ENCODE assay signal across 33 mouse cellular contexts in genomic region chr7:45027761-45028160, GRCm38 (mm10).
"Had no signal": no experiment of that assay in that cellular context is flagged by ENCODE, and none has a peak within 500 bp of the region (broad histone marks: within the 10 kb centered on the region; RNA-seq: fewer than 3 reads in every experiment).

No protein-coding gene starts in this region.

- H3K9ac ChIP-seq: heart, embryonic 12.5 days; heart, embryonic 13.5 days; heart, embryonic 15.5 days; hindbrain, embryonic 12.5 days; hindbrain, embryonic 13.5 days; hindbrain, embryonic 14.5 days; hindbrain, embryonic 15.5 days; intestine, embryonic 15.5 days; kidney, embryonic 15.5 days had no signal

- H3K4me1 ChIP-seq: heart, embryonic 13.5 days; heart, embryonic 15.5 days; kidney, embryonic 15.5 days had no signal

- H3K9me3 ChIP-seq: heart, embryonic 12.5 days; heart, embryonic 13.5 days; heart, embryonic 15.5 days; hindbrain, embryonic 10.5 days; hindbrain, embryonic 12.5 days; hindbrain, embryonic 13.5 days; hindbrain, embryonic 15.5 days; intestine, embryonic 15.5 days; kidney, embryonic 15.5 days had no signal

- H3K27me3 ChIP-seq: heart, embryonic 12.5 days; heart, embryonic 13.5 days; heart, embryonic 15.5 days; hindbrain, embryonic 12.5 days; hindbrain, embryonic 13.5 days; hindbrain, embryonic 15.5 days; intestine, embryonic 15.5 days; kidney, embryonic 15.5 days had no signal

- ATAC-seq: hindbrain, embryonic 16.5 days; inflammation-experienced regulatory T-cells, adult 6 months; intestine, embryonic 15.5 days; intestine, embryonic 16.5 days; intestine, postnatal 0 days had no signal

- H3K4me2 ChIP-seq: heart, embryonic 12.5 days; heart, embryonic 13.5 days; heart, embryonic 15.5 days; hindbrain, embryonic 12.5 days; hindbrain, embryonic 13.5 days; hindbrain, embryonic 14.5 days; hindbrain, embryonic 15.5 days; intestine, embryonic 15.5 days; kidney, embryonic 15.5 days had no signal

- H3K4me3 ChIP-seq: heart, embryonic 12.5 days; heart, embryonic 13.5 days; heart, embryonic 15.5 days; hindbrain, embryonic 10.5 days; hindbrain, embryonic 12.5 days; hindbrain, embryonic 13.5 days; hindbrain, embryonic 15.5 days; intestine, embryonic 15.5 days; kidney, embryonic 15.5 days; layer of hippocampus, adult 2 months; left cerebral cortex, adult 2 months had no signal

- H3K27ac ChIP-seq: heart, embryonic 13.5 days; heart, embryonic 15.5 days; hindbrain, embryonic 10.5 days; hindbrain, embryonic 12.5 days; hindbrain, embryonic 13.5 days; hindbrain, embryonic 14.5 days; hindbrain, embryonic 15.5 days; hindbrain, postnatal 0 days; intestine, embryonic 15.5 days; kidney, embryonic 15.5 days; kidney, postnatal 0 days; layer of hippocampus, adult 2 months; left cerebral cortex, adult 2 months had no signal

- DNase-seq: heart, postnatal 14 days; heart, postnatal 36 days; heart, postnatal 4 days; kidney, adult 11 months; kidney, adult 18-20 months; kidney, adult 2 months; kidney, adult 8-10 months; kidney, adult 9 months; kidney, postnatal 10 days; kidney, postnatal 14 days; kidney, postnatal 25 days; kidney, postnatal 36 days; kidney, postnatal 4 days; layer of hippocampus, adult 9-11 months; layer of hippocampus, postnatal 36 days had no signal
